Mouse (Mus musculus) CH12.LX (cell line): ENCODE measurements around the gene Pum1. TPM values are rescaled to one million over a fixed set of nuclear protein-coding genes. Genes with fewer than 3 reads are reported as not detected.

Experiments used
- DNase-seq: peaks from one replicate; pipeline ENCODE4 v3.0.0-alpha.2; 2013; ENCODE audit errors: extremely low read depth
- H3K27ac ChIP-seq: 2 replicates; pipeline ENCODE4 v1.5.1; 2012; ENCODE audit warnings: low read depth, mild to moderate bottlenecking, control low read depth, moderate library complexity; ENCODE audit not compliant: insufficient read depth
- H3K27me3 ChIP-seq: replicated peaks from 2 replicates; pipeline ENCODE3; 2012; ENCODE audit warnings: inconsistent platforms
- H3K36me3 ChIP-seq, 2 experiments: replicated peaks in 1 of 2; 2 replicates each; pipeline versions ENCODE3 to v1.6.1; 2012; ENCODE audit warnings: inconsistent platforms in 1 of 2, low read length in 1 of 2, mild to moderate bottlenecking in 1 of 2, mixed read lengths in 1 of 2, moderate library complexity in 1 of 2; ENCODE audit not compliant: control insufficient read depth in 1 of 2, insufficient read depth in 1 of 2
- H3K4me1 ChIP-seq, 2 experiments: 2 replicates each; pipeline ENCODE4 v1.6.1; 2012; ENCODE audit warnings: inconsistent platforms in 1 of 2, moderate library complexity in 1 of 2; ENCODE audit not compliant: insufficient read depth in 2 of 2, control insufficient read depth in 1 of 2
- H3K4me2 ChIP-seq: 2 replicates; pipeline ENCODE4 v1.6.1; 2012; ENCODE audit warnings: low read depth, mild to moderate bottlenecking, control low read depth; ENCODE audit not compliant: poor library complexity, insufficient read depth, severe bottlenecking
- H3K4me3 ChIP-seq, 3 experiments: fragments of 150-350 bp in 1 of 3; sonication (generic) in 1 of 3; replicated peaks in 1 of 3; 2 replicates each; pipeline versions ENCODE3 to v1.5.1; 2011 to 2012; ENCODE audit warnings: low read depth in 2 of 3, low read length in 2 of 3, mild to moderate bottlenecking in 2 of 3, moderate library complexity in 2 of 3, control low read depth in 1 of 3, improper control_type of control experiment in 1 of 3, inconsistent platforms in 1 of 3, mixed read lengths in 1 of 3; ENCODE audit not compliant: poor library complexity in 1 of 3
- H3K79me2 ChIP-seq: replicated peaks from 2 replicates; pipeline ENCODE4 v1.6.1; 2012; ENCODE audit warnings: mild to moderate bottlenecking, moderate library complexity; ENCODE audit not compliant: control insufficient read depth, poor library complexity, insufficient read depth, severe bottlenecking; ENCODE audit errors: extremely low read depth
- H3K9ac ChIP-seq: 2 replicates; pipeline ENCODE4 v1.6.1; 2012; ENCODE audit warnings: low read depth, mild to moderate bottlenecking, control low read depth, moderate library complexity; ENCODE audit not compliant: insufficient read depth
- H3K9me3 ChIP-seq: replicated peaks from 2 replicates; pipeline ENCODE3; 2012; ENCODE audit warnings: low read length, inconsistent platforms, mixed read lengths
- CHD1 ChIP-seq: IDR thresholded peaks from 2 replicates; pipeline ENCODE4 v1.6.1; 2012; ENCODE audit warnings: low read depth, low read length, improper control_type of control experiment, inconsistent platforms
- CHD2 ChIP-seq: IDR thresholded peaks from 2 replicates; pipeline ENCODE4 v1.6.1; 2011; ENCODE audit warnings: low read length, improper control_type of control experiment
- CTCF ChIP-seq, 2 experiments: IDR thresholded peaks in 1 of 2; conservative IDR thresholded peaks in 1 of 2; 2 replicates each; pipeline ENCODE4 v1.5.1; 2011 to 2012; ENCODE audit warnings: low read depth in 2 of 2, low read length in 2 of 2, improper control_type of control experiment in 1 of 2, inconsistent platforms in 1 of 2, mild to moderate bottlenecking in 1 of 2, moderate library complexity in 1 of 2
- E2F4 ChIP-seq: IDR thresholded peaks from 2 replicates; pipeline ENCODE4 v1.6.1; 2011; ENCODE audit warnings: low read depth, low read length, improper control_type of control experiment; ENCODE audit not compliant: insufficient replicate concordance
- ELF1 ChIP-seq: IDR thresholded peaks from 2 replicates; pipeline ENCODE4 v1.6.1; 2014; ENCODE audit warnings: low read depth, mild to moderate bottlenecking, inconsistent platforms, low read length, improper control_type of control experiment
- ETS1 ChIP-seq: conservative IDR thresholded peaks from 2 replicates; pipeline ENCODE4 v1.6.1; 2012; ENCODE audit warnings: low read depth, mild to moderate bottlenecking, inconsistent platforms, low read length, improper control_type of control experiment, moderate library complexity
- GABPA ChIP-seq: IDR thresholded peaks from 2 replicates; pipeline ENCODE4 v1.6.1; 2012; ENCODE audit warnings: low read depth, low read length, improper control_type of control experiment, inconsistent platforms; ENCODE audit not compliant: insufficient replicate concordance
- HCFC1 ChIP-seq: IDR thresholded peaks from 2 replicates; pipeline ENCODE4 v1.6.1; 2012; ENCODE audit warnings: low read depth, mild to moderate bottlenecking, inconsistent platforms, low read length, improper control_type of control experiment
- MAFK ChIP-seq: IDR thresholded peaks from 2 replicates; pipeline ENCODE4 v1.6.1; 2011; ENCODE audit warnings: low read length, improper control_type of control experiment; ENCODE audit not compliant: insufficient replicate concordance
- MAZ ChIP-seq: IDR thresholded peaks from 2 replicates; pipeline ENCODE4 v1.6.1; 2012; ENCODE audit warnings: low read depth, mild to moderate bottlenecking, inconsistent platforms, low read length, improper control_type of control experiment, moderate library complexity
- MEF2A ChIP-seq: IDR thresholded peaks from 2 replicates; pipeline ENCODE4 v1.6.1; 2014; ENCODE audit warnings: low read depth, mild to moderate bottlenecking, inconsistent platforms, low read length, improper control_type of control experiment, borderline replicate concordance
- MYC ChIP-seq: IDR thresholded peaks from 2 replicates; pipeline ENCODE4 v1.6.1; 2011; ENCODE audit warnings: low read depth, mild to moderate bottlenecking, improper control_type of control experiment, low read length
- NELFE ChIP-seq: IDR thresholded peaks from 2 replicates; pipeline ENCODE4 v1.6.1; 2011; ENCODE audit warnings: low read depth, low read length, improper control_type of control experiment
- POLR2A ChIP-seq: IDR thresholded peaks from 2 replicates; pipeline ENCODE4 v1.6.1; 2011; ENCODE audit warnings: low read depth, mild to moderate bottlenecking, improper control_type of control experiment, low read length
- POLR2AphosphoS2 ChIP-seq: IDR thresholded peaks from 2 replicates; pipeline ENCODE4 v1.6.1; 2011; ENCODE audit warnings: low read depth, low read length, improper control_type of control experiment
- RAD21 ChIP-seq: IDR thresholded peaks from 2 replicates; pipeline ENCODE4 v1.6.1; 2011; ENCODE audit warnings: low read depth, mild to moderate bottlenecking, low read length, improper control_type of control experiment, moderate library complexity
- RCOR1 ChIP-seq: conservative IDR thresholded peaks from 2 replicates; pipeline ENCODE4 v1.6.1; 2012; ENCODE audit warnings: low read depth, mild to moderate bottlenecking, inconsistent platforms, low read length, improper control_type of control experiment
- SIN3A ChIP-seq: IDR thresholded peaks from 2 replicates; pipeline ENCODE4 v1.6.1; 2012; ENCODE audit warnings: low read length, improper control_type of control experiment, inconsistent platforms
- TCF12 ChIP-seq: IDR thresholded peaks from 2 replicates; pipeline ENCODE4 v1.6.1; 2014; ENCODE audit warnings: low read depth, mild to moderate bottlenecking, inconsistent platforms, low read length, improper control_type of control experiment
- UBTF ChIP-seq: IDR thresholded peaks from 2 replicates; pipeline ENCODE4 v1.6.1; 2012; ENCODE audit warnings: low read depth, mild to moderate bottlenecking, inconsistent platforms, low read length, improper control_type of control experiment, moderate library complexity
- USF1 ChIP-seq: IDR thresholded peaks from 2 replicates; pipeline ENCODE4 v1.6.1; 2014; ENCODE audit warnings: low read depth, mild to moderate bottlenecking, inconsistent platforms, low read length, improper control_type of control experiment
- USF2 ChIP-seq: conservative IDR thresholded peaks from 2 replicates; pipeline ENCODE4 v1.6.1; 2011; ENCODE audit warnings: low read depth, low read length, improper control_type of control experiment
- ZC3H11A ChIP-seq: IDR thresholded peaks from 2 replicates; pipeline ENCODE4 v1.6.1; 2012; ENCODE audit warnings: low read depth, mild to moderate bottlenecking, inconsistent platforms, low read length, improper control_type of control experiment
- ZKSCAN1 ChIP-seq: IDR thresholded peaks from 2 replicates; pipeline ENCODE4 v1.6.1; 2012; ENCODE audit warnings: low read depth, inconsistent platforms, low read length, improper control_type of control experiment, borderline replicate concordance
- ZMIZ1 ChIP-seq: IDR thresholded peaks from 2 replicates; pipeline ENCODE4 v1.6.1; 2012; ENCODE audit warnings: low read depth, mild to moderate bottlenecking, inconsistent platforms, low read length, improper control_type of control experiment
- ZNF384 ChIP-seq: IDR thresholded peaks from 2 replicates; pipeline ENCODE4 v1.6.1; 2012; ENCODE audit warnings: low read depth, low read length, improper control_type of control experiment, inconsistent platforms
- dilution Hi-C: fragments of 300-500 bp; cut with MboI; formaldehyde crosslinking; loops from 2 replicates; pipeline ENCODE4 v1.14.3; 2020; ENCODE audit warnings: low sequenced_read_pairs; ENCODE audit not compliant: extremely low pct_unique_long_range_greater_than_20kb, extremely low pct_ligation_motif_present
- in situ Hi-C: fragments of 300-500 bp; cut with MboI; formaldehyde crosslinking; loops from 3 replicates; pipeline ENCODE4 v1.14.3; 2019; ENCODE audit warnings: low sequenced_read_pairs, low pct_ligation_motif_present, low pct_unique_long_range_greater_than_20kb, mixed read lengths
- polyA plus RNA-seq: library from polyadenylated mRNA; unstranded; fragments of >175 nt; gene quantifications from 2 replicates; pipeline ENCODE4 v1.2.1, GENCODE M21; 2012; ENCODE audit warnings: low read depth; ENCODE audit not compliant: insufficient read length
- total RNA-seq, 2 experiments: library from RNA; depleted of rRNA; stranded (reverse); fragments of 300-350 nt in 1 of 2; fragments of >200 nt in 1 of 2; gene quantifications; 2 replicates each; pipeline ENCODE4 v1.2.3; 2012 to 2014

Gene Pum1
- total and polyA plus RNA-seq, 3 experiments = 17.1 to 41.0 (median 38.0) TPM

DNA sequence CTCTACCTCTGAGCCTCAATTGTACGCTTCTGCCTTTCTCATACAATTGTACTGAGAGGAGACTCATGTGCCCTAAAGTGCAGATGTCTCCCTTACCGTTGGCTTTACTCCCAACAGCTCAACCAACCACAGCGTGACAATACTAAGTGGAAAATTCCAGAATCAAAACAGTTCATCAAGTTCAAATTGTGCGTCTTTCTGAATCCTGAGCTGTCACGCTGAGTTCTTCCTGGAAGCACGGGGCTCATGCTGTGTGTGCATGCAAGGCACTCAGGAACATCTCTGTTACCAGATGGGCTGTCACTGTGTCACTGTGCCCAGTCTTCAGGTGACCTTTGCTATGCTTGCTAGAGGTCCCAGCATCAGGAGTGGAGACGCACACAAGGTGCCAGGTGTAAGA lies 142.6 kb downstream of the Pum1 start:
- Histone ChIP-seq H3K36me3 (no peaks in the 10 kb centered on the region), H3K27ac (no peak overlapping the region), H3K4me3 (no peak overlapping the region), H3K9me3 (no peaks in the 10 kb centered on the region), H3K79me2 (no peaks in the 10 kb centered on the region), H3K9ac (no peak overlapping the region), H3K27me3 (peaks cover 30% of the 10 kb centered on the region), H3K4me2 (no peak overlapping the region), H3K4me1 (peaks cover 10 to 14% of the 10 kb centered on the region in 2 experiments)
- no peak for DNase-seq
- dilution Hi-C loops = no loop called here
- TF ChIP-seq CTCF (conservative IDR thresholded peaks at IDR 0.05 in 1 of 2, IDR thresholded peaks at IDR 0.05 in 1 of 2; ENCODE audit: low read depth in 2 of 2, low read length in 2 of 2) (no peak), HCFC1 (no peak), MAFK (no peak), MYC (no peak), POLR2AphosphoS2 (no peak), CHD2 (no peak), ZKSCAN1 (no peak), ETS1 (no peak), RCOR1 (no peak), NELFE (no peak), MAZ (no peak)
- in situ Hi-C loops = no loop called here

DNA sequence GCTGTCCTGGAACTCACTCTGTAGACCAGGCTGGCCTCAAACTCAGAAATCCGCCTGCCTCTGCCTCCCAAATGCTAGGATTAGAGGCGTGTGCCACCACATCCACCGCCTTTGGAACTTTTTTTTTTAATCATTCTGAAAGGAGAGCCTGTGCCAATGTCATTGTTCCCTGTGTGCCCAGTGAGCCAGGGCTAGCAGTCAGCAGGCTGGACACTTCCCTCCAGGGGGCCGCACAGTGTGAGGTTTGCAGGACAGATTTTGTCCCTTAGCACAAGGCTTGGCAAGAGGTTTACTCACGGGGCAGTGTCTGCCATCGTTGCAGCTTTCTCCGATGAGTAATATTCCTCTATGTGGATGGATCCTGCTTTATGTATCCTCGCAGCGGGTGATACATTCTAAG lies 143.6 kb downstream of the Pum1 start:
- dilution Hi-C loops = no loop called here
- in situ Hi-C loops = no loop called here

DNA sequence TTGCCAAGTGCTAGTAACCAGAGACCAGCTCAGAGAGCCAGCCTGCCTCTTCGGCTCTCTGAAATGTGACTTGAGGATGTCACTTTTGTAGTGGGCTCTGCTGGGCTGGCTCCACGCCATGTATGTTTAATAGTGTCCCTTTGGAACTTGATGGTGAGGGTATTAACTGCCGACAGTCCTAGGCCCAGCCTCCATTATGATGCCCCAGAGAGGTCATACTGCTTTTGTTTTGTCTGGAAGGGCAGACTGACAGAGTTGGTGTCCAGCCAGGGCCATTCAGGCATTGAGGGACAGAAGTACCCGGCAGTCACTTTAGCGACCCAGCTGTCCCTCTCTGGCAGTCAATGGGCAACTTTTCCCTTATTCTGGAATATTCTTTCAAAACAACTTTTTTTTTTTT lies 146.7 kb downstream of the Pum1 start:
- dilution Hi-C loops (no loop called here), in situ Hi-C loops (no loop called here)
- Histone ChIP-seq H3K27me3 (peaks cover 67% of the 10 kb centered on the region), H3K9me3 (no peaks in the 10 kb centered on the region), H3K79me2 (no peaks in the 10 kb centered on the region), H3K4me1 (no peaks in the 10 kb centered on the region), H3K4me3 (no peak overlapping the region), H3K9ac (no peak overlapping the region), H3K27ac (no peak overlapping the region), H3K36me3 (no peaks in the 10 kb centered on the region), H3K4me2 (no peak overlapping the region)
- TF ChIP-seq CTCF (conservative IDR thresholded peaks at IDR 0.05 in 1 of 2, IDR thresholded peaks at IDR 0.05 in 1 of 2; ENCODE audit: low read depth in 2 of 2, low read length in 2 of 2) (no peak), UBTF (no peak), ELF1 (no peak), USF1 (no peak), MEF2A (no peak), HCFC1 (no peak), ZKSCAN1 (no peak), E2F4 (no peak), ZMIZ1 (no peak), TCF12 (no peak), MAFK (no peak), RAD21 (no peak), CHD1 (no peak), GABPA (no peak), POLR2A (no peak)
- DNase-seq = no peak

More for the DNA sequence above, 143.6 kb downstream of the Pum1 start:
- H3K36me3 ChIP-seq = no peaks in the 10 kb centered on the region
- H3K9ac ChIP-seq = no peak overlapping the region
- H3K9me3 ChIP-seq = no peaks in the 10 kb centered on the region
- H3K27ac ChIP-seq = no peak overlapping the region
- no peak overlapping the region for H3K4me3 ChIP-seq
- no peaks in the 10 kb centered on the region for H3K79me2 ChIP-seq
- peaks cover 7 to 11% of the 10 kb centered on the region in 2 experiments for H3K4me1 ChIP-seq
- peaks cover 40% of the 10 kb centered on the region for H3K27me3 ChIP-seq
- H3K4me2 ChIP-seq = no peak overlapping the region
- DNase-seq = no peak
- no peak for TF ChIP-seq ZC3H11A
- TF ChIP-seq USF2 = no peak
- no peak for TF ChIP-seq USF1
- no peak for TF ChIP-seq CHD2
- no peak for TF ChIP-seq ETS1
- no peak for TF ChIP-seq SIN3A
- no peak for TF ChIP-seq ZNF384
- no peak for TF ChIP-seq CTCF (conservative IDR thresholded peaks at IDR 0.05 in 1 of 2, IDR thresholded peaks at IDR 0.05 in 1 of 2; ENCODE audit: low read depth in 2 of 2, low read length in 2 of 2)
